Mouse (Mus musculus): ENCODE measurements at regions not wholly inside any gene's neighbourhood (a gene's known extent, or its start where the extent isn't known, plus 50 kb on each side); places are given as distances from the start of the nearest gene placed in this dataset.
A peak's percentile ranks its signal among the peaks of the same experiment; 100 is the strongest.

DNA sequence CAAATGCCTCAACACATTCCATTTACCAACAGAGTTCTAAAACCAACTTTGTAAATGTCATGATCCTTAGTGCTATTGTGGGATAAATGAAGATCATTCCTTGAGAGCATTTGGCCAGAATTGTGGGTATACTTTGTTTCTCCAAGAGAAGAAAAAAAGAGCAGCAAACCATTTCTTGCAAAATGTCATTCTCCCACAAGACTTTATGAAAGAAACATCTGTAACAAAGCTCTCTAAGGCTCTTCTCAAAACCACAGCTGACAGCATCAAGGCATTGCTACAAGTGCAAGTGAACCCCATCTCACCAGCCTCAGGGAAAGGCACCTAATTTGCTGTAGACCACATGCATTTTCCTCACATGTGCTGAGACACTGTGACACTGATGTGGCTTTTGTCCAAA lies 194.3 kb upstream of the Zic4 start:
- ATAC-seq (ENCODE audit: low FRiP score), result no peak
- no peaks in the 10 kb centered on the region for H3K4me1 ChIP-seq
- H3K27me3 ChIP-seq (replicated peaks), result no peaks in the 10 kb centered on the region
- no peak overlapping the region for H3K4me2 ChIP-seq
- no peak overlapping the region for H3K4me3 ChIP-seq (replicated peaks)
- H3K9ac ChIP-seq (replicated peaks), result no peak overlapping the region
- H3K27ac ChIP-seq (replicated peaks), result no peak overlapping the region
- no peaks in the 10 kb centered on the region for H3K9me3 ChIP-seq (replicated peaks)
- no peaks in the 10 kb centered on the region for H3K36me3 ChIP-seq

- 91% methylated on average over 4 of the region's 4 CpGs for WGBS
- no peaks in the 10 kb centered on the region for H3K36me3 ChIP-seq
- H3K4me3 ChIP-seq (replicated peaks), result no peak overlapping the region
- no peaks in the 10 kb centered on the region for H3K9me3 ChIP-seq (replicated peaks)
- H3K9ac ChIP-seq (replicated peaks), result no peak overlapping the region
- no peaks in the 10 kb centered on the region for H3K27me3 ChIP-seq (replicated peaks)
- H3K27ac ChIP-seq (replicated peaks), result no peak overlapping the region
- no peaks in the 10 kb centered on the region for H3K4me1 ChIP-seq
- no peak overlapping the region for H3K4me2 ChIP-seq
- ATAC-seq (ENCODE audit: low FRiP score), result no peak
Observed at GRCm38 (mm10) chr9:91193221-91193620, 169.0 kb upstream of the Zic4 start.

GRCm38 (mm10) chr9:91193954-91194353 lies 168.3 kb upstream of the Zic4 start:
- H3K9ac ChIP-seq (replicated peaks), result no peak overlapping the region
- H3K36me3 ChIP-seq, result no peaks in the 10 kb centered on the region
- H3K4me1 ChIP-seq, result no peaks in the 10 kb centered on the region
- no peaks in the 10 kb centered on the region for H3K27me3 ChIP-seq (replicated peaks)
- 88% methylated on average over 3 of the region's 3 CpGs for WGBS
- H3K9me3 ChIP-seq (replicated peaks), result no peaks in the 10 kb centered on the region
- H3K4me3 ChIP-seq (replicated peaks), result no peak overlapping the region
- H3K27ac ChIP-seq (replicated peaks), result no peak overlapping the region
- no peak overlapping the region for H3K4me2 ChIP-seq
- no peak for ATAC-seq (ENCODE audit: low FRiP score)

DNA sequence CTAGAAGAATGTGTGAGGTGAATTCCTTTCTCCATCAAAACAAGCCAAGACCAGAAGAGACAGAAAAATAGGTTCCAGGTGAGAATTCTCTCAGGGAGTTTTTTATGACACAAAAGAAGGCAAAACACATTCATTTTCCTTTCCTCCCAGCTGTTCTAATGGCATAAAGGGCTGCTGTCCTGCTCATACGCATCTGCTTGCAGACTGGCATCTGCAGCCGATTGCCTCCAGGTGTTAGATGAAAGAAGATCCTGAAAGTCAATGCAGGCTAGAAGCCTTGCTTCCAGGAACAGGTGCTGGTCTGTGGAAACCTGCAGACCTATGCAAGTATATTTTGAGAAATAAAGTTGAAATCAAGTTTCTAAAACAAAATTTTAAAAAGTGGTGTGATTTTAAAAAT lies 154.9 kb upstream of the Zic4 start:
- Histone ChIP-seq H3K4me1 (no peaks in the 10 kb centered on the region), H3K9me3 (replicated peaks) (no peaks in the 10 kb centered on the region), H3K4me3 (replicated peaks) (no peak overlapping the region), H3K9ac (replicated peaks) (no peak overlapping the region), H3K36me3 (no peaks in the 10 kb centered on the region), H3K27me3 (replicated peaks) (no peaks in the 10 kb centered on the region), H3K27ac (replicated peaks) (no peak overlapping the region), H3K4me2 (no peak overlapping the region)
- ATAC-seq (ENCODE audit: low FRiP score), result no peak
- WGBS, result 67% methylated on average over 2 of the region's 2 CpGs

DNA sequence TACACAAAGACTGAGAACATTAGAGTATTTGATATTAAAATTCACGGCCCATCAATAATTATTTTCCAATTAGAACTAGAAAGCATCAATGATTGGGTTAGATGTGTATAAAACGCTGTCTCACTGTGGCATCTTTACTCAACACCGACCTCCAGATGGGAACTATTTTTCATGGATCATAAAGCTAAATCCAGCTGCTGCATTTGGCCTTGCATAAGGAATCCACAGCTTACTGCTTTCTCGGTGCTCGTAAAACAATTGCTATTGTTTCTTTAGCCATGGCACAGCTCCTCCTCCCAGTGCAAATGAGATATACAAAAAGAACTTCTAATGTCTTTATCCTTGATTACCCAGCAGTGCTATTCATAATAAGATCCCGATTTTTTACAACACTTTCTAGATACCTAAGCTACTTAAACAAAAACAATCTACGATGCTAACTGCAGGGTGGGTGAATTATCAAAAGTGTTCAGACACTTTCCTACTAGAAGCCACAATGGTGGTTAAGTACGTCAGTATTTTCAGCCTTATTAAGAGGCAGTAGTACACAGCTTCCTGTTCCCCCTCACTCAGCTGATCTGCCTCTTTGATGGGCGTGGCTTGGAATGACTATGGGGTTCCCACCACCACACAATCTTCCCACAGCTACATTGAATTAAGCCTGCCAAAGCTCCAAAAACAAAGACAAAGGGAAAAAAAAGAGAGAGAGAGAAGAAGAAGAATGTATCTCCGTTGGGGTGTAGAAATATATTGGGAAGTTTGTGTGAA lies 134.4 kb upstream of the Zic4 start:
- H3K27me3 ChIP-seq (replicated peaks), result no peaks in the 10 kb centered on the region
- no peaks in the 10 kb centered on the region for H3K9me3 ChIP-seq (replicated peaks)
- H3K4me1 ChIP-seq, result peaks cover 5% of the 10 kb centered on the region; the same call in 1 of the 2 replicates
- 11% methylated on average over 10 of the region's 10 CpGs for WGBS
- H3K9ac ChIP-seq (replicated peaks), result no peak overlapping the region
- H3K27ac ChIP-seq (replicated peaks), result peak overlapping the region; percentile 18; the same call in 1 of the 2 replicates
- H3K4me3 ChIP-seq (replicated peaks), result peak overlapping the region; percentile 9; the same call in 1 of the 2 replicates
- H3K4me2 ChIP-seq, result peak overlapping the region; percentile 45
- ATAC-seq (ENCODE audit: low FRiP score), result peak; percentile 92
- H3K36me3 ChIP-seq, result no peaks in the 10 kb centered on the region

- no peaks in the 10 kb centered on the region for H3K36me3 ChIP-seq
- peak overlapping the region; percentile 45 for H3K4me2 ChIP-seq
- peaks cover 5% of the 10 kb centered on the region; the same call in 1 of the 2 replicates for H3K4me1 ChIP-seq
- H3K4me3 ChIP-seq (replicated peaks), result no peak overlapping the region
- H3K9ac ChIP-seq (replicated peaks), result no peak overlapping the region
- 54% methylated on average over 5 of the region's 5 CpGs for WGBS
- ATAC-seq (ENCODE audit: low FRiP score), result peak; percentile 77
- H3K27ac ChIP-seq (replicated peaks), result peak overlapping the region; percentile 38
- H3K9me3 ChIP-seq (replicated peaks), result no peaks in the 10 kb centered on the region
- no peaks in the 10 kb centered on the region for H3K27me3 ChIP-seq (replicated peaks)
Observed at GRCm38 (mm10) chr9:91228525-91228924, 133.7 kb upstream of the Zic4 start.

- no peak overlapping the region for H3K9ac ChIP-seq (replicated peaks)
- no peaks in the 10 kb centered on the region for H3K4me1 ChIP-seq
- no peak overlapping the region for H3K4me3 ChIP-seq (replicated peaks)
- ATAC-seq (ENCODE audit: low FRiP score), result no peak
- no peaks in the 10 kb centered on the region for H3K27me3 ChIP-seq (replicated peaks)
- no peak overlapping the region for H3K4me2 ChIP-seq
- H3K9me3 ChIP-seq (replicated peaks), result no peaks in the 10 kb centered on the region
- H3K27ac ChIP-seq (replicated peaks), result no peak overlapping the region
- no peaks in the 10 kb centered on the region for H3K36me3 ChIP-seq
- WGBS, result 90% methylated on average over 1 of the region's 1 CpGs
Observed at GRCm38 (mm10) chr9:91253886-91254285, 108.3 kb upstream of the Zic4 start.

GRCm38 (mm10) chr9:91291340-91291739 lies 70.9 kb upstream of the Zic4 start:
- Histone ChIP-seq H3K9me3 (replicated peaks) (no peaks in the 10 kb centered on the region), H3K36me3 (no peaks in the 10 kb centered on the region), H3K27ac (replicated peaks) (no peak overlapping the region), H3K4me2 (no peak overlapping the region), H3K4me3 (replicated peaks) (no peak overlapping the region), H3K27me3 (replicated peaks) (no peaks in the 10 kb centered on the region), H3K4me1 (no peaks in the 10 kb centered on the region), H3K9ac (replicated peaks) (no peak overlapping the region)
- WGBS, result 76% methylated on average over 3 of the region's 3 CpGs
- ATAC-seq (ENCODE audit: low FRiP score), result no peak
